Mouse (Mus musculus) neural tube, embryonic 15.5 days (tissue): ENCODE data around the gene Rab3ip. TPM values are rescaled to one million over a fixed set of nuclear protein-coding genes. Genes with fewer than 3 reads are reported as not detected.

Experiments used
- ATAC-seq: fragments of 200-750 bp; cut with Nextera tagmentation; 2 replicates; pipeline ENCODE4 v1.8.0; 2017; ENCODE audit warnings: mild to moderate bottlenecking, moderate TSS enrichment, moderate library complexity; ENCODE audit not compliant: low FRiP score
- H3K27ac ChIP-seq: fragments of 300-500 bp; sonication (generic); replicated peaks from 2 replicates; pipeline ENCODE4 v1.5.1; 2015; ENCODE audit warnings: mild to moderate bottlenecking, inconsistent platforms
- H3K27me3 ChIP-seq: fragments of 300-500 bp; sonication (generic); replicated peaks from 2 replicates; pipeline ENCODE4 v1.6.1; 2015; ENCODE audit warnings: inconsistent platforms
- H3K36me3 ChIP-seq: fragments of 300-500 bp; sonication (generic); 2 replicates; pipeline ENCODE4 v1.6.1; 2015; ENCODE audit warnings: inconsistent platforms
- H3K4me1 ChIP-seq: fragments of 300-500 bp; sonication (generic); 2 replicates; pipeline ENCODE4 v1.6.1; 2015; ENCODE audit warnings: inconsistent platforms
- H3K4me2 ChIP-seq: fragments of 300-500 bp; sonication (generic); 2 replicates; pipeline ENCODE4 v1.6.1; 2015; ENCODE audit warnings: inconsistent platforms, mild to moderate bottlenecking, moderate library complexity
- H3K4me3 ChIP-seq: fragments of 300-500 bp; sonication (generic); replicated peaks from 2 replicates; pipeline ENCODE4 v1.5.1; 2015; ENCODE audit warnings: mild to moderate bottlenecking, inconsistent platforms
- H3K9ac ChIP-seq: fragments of 300-500 bp; sonication (generic); replicated peaks from 2 replicates; pipeline ENCODE4 v1.6.1; 2015; ENCODE audit warnings: mild to moderate bottlenecking, inconsistent platforms
- H3K9me3 ChIP-seq: fragments of 300-500 bp; sonication (generic); replicated peaks from 2 replicates; pipeline ENCODE4 v1.6.1; 2016; ENCODE audit warnings: inconsistent platforms
- WGBS: fragments of 180-500 bp; shearing (Covaris S2); methylation state at CpG from one replicate; pipeline ENCODE4 v1.1.7; 2015; ENCODE audit warnings: mixed read lengths; 5-methylcytosine and 5-hydroxymethylcytosine counted together
- polyA plus RNA-seq: library from polyadenylated mRNA; unstranded; fragments of >200 nt; fragmentation: Nextera tagmentation; extraction: Ambion mirVana; gene quantifications from 2 replicates; pipeline ENCODE4 v1.2.1, GENCODE M21; 2015

Rab3ip gene
- polyA plus RNA-seq, 1 experiment from 2014 or later, result 54.6 TPM

DNA sequence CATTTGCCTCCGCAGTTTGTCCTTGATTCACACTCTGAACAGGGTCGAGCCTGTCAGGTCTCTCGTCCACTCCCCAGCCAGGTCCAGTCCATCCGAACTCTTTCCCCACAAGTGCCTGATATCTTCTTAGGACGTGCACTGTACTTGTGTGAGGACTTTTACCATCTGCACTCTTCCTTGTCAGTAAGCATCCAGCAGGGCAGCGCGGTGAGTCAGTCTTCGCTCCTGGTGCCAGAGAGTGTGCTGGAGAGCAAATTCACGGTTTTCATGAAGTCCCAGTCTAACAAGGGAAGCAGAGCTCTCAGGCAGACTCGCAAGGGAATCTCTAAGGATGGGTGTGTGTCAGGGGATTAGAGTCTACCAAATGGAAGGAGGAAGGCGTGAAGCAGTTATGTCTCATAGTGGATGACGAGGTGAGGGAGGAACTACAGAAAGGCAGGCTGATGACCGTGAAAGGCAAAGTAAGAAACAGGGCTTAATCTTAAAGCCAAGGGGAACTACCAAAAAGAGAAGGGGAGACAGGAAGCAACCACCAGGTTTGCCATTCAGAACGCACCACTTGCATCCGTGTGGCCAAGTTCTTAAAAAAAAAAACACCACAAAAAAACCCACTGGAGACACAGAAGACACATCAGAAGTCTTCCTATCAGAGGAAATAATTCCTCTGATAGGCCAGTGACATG is 18.9 kb downstream of the Rab3ip start:
- WGBS, result 91% methylated on average over 15 of the region's 15 CpGs
- Histone ChIP-seq H3K27me3 (no peaks in the 10 kb centered on the region), H3K4me1 (no peaks in the 10 kb centered on the region), H3K9ac (no peak overlapping the region), H3K36me3 (peaks cover 29% of the 10 kb centered on the region), H3K4me2 (no peak overlapping the region), H3K9me3 (no peaks in the 10 kb centered on the region), H3K27ac (no peak overlapping the region), H3K4me3 (no peak overlapping the region)
- ATAC-seq, result no peak

DNA sequence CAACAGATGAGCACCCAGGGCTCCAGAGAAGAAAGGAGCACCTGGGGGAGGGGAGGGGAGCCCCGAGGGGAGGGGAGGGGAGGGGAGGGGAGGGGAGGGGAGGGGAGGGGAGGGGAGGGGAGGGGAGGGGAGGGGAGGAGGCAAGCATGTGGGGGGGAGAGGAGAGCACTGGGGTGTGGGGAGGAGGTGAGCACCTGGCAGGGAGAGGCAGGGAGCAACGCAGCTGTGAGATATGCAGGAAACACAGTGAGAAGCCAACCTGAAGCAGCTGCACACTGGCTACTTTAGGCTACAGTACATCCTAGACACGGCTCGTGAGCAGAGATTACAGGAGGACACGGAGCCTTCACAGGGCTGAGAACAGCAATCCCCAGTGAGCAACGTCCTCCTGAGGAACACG is 19.6 kb downstream of the Rab3ip start:
- no peaks in the 10 kb centered on the region for H3K4me1 ChIP-seq
- H3K4me3 ChIP-seq, result no peak overlapping the region
- no peak overlapping the region for H3K4me2 ChIP-seq
- WGBS, result 82% methylated on average over 6 of the region's 7 CpGs
- ATAC-seq, result no peak
- no peaks in the 10 kb centered on the region for H3K27me3 ChIP-seq
- peaks cover 30% of the 10 kb centered on the region for H3K36me3 ChIP-seq
- no peak overlapping the region for H3K9ac ChIP-seq
- H3K27ac ChIP-seq, result no peak overlapping the region
- no peaks in the 10 kb centered on the region for H3K9me3 ChIP-seq

DNA sequence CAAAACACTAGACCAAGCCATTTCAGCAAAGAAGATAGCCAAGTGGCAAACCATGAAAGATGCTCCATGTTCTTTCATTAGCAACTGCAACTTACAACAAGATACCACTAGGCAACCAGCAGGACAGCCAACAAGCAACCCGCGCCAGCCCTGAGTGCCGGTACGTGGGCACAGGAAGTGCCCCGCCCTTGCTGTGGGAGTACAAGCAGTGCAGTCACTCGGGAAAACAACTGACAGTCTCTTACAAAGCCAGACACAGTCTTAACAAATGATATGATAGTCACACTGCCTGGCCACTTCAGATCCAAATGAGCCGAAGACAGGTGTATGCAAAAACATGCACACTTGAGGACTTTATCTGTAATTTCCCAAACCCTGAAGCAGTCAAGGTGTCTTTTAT is 20.1 kb downstream of the Rab3ip start:
- 83% methylated on average over 7 of the region's 7 CpGs for WGBS
- ATAC-seq, result no peak
- H3K4me3 ChIP-seq, result no peak overlapping the region
- H3K36me3 ChIP-seq, result peaks cover 31% of the 10 kb centered on the region
- no peak overlapping the region for H3K4me2 ChIP-seq
- no peak overlapping the region for H3K27ac ChIP-seq
- no peaks in the 10 kb centered on the region for H3K9me3 ChIP-seq
- no peak overlapping the region for H3K9ac ChIP-seq
- no peaks in the 10 kb centered on the region for H3K4me1 ChIP-seq
- no peaks in the 10 kb centered on the region for H3K27me3 ChIP-seq

DNA sequence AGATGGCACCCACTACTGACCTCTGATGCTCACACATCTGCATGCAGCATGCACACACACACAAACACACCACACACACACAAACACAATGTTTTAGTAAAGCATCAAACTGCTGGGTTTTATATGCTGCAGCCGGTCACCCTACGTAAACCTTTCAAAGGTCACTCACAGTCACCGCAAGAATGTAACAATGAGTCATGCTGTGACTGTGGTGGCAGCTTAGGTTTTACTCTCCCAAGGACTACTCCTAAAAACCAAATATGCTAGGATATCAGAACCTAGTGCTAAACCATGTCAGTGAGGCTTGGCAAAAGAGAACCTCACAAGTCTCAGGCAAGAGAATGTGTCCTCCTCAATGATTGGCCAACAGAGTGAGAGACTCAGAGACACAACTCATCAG is 21.7 kb downstream of the Rab3ip start:
- Histone ChIP-seq H3K36me3 (peaks cover 44% of the 10 kb centered on the region), H3K4me3 (no peak overlapping the region), H3K4me2 (no peak overlapping the region), H3K27me3 (no peaks in the 10 kb centered on the region), H3K9ac (no peak overlapping the region), H3K4me1 (no peaks in the 10 kb centered on the region), H3K9me3 (no peaks in the 10 kb centered on the region), H3K27ac (no peak overlapping the region)
- whole genome bisulfite sequencing, result 90% methylated on average over 3 of the region's 3 CpGs
- no peak for ATAC-seq

DNA sequence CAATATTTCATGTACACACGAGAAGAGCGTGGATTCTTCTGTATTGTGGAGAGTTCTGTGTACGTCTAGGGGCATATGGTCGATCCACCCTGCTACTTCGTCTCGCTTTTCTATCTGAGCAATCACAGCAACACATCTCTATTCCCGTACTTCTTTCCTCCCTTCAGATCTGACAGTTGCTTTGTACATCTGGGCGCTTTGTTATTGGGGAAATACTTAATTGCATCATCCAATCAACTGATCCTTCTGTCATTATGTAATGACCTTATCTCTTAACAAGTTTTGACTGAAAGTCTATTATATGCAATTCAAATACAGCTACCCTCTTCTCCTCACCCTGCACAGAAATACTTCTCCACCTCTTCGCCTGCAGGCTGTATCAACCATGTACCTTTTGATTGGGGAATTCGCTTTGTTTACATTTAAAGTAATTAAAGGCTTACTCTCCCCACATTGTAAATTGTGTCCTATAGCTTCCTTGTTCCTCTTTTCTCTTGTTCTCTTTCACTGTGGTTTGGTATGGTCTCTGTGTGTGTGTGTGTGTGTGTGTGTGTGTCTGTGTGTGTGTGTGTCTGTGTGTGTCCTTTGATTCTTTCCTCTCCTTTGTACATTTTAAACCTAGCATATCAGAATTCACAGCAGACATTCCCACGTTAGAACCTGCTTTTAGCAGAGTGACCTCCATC is 24.0 kb downstream of the Rab3ip start:
- Histone ChIP-seq H3K9ac (no peak overlapping the region), H3K9me3 (no peaks in the 10 kb centered on the region), H3K27me3 (no peaks in the 10 kb centered on the region), H3K27ac (no peak overlapping the region), H3K4me3 (no peak overlapping the region), H3K4me2 (no peak overlapping the region), H3K4me1 (no peaks in the 10 kb centered on the region), H3K36me3 (peaks cover 49% of the 10 kb centered on the region)
- no peak for ATAC-seq
- WGBS, result 89% methylated on average over 11 of the region's 11 CpGs

DNA sequence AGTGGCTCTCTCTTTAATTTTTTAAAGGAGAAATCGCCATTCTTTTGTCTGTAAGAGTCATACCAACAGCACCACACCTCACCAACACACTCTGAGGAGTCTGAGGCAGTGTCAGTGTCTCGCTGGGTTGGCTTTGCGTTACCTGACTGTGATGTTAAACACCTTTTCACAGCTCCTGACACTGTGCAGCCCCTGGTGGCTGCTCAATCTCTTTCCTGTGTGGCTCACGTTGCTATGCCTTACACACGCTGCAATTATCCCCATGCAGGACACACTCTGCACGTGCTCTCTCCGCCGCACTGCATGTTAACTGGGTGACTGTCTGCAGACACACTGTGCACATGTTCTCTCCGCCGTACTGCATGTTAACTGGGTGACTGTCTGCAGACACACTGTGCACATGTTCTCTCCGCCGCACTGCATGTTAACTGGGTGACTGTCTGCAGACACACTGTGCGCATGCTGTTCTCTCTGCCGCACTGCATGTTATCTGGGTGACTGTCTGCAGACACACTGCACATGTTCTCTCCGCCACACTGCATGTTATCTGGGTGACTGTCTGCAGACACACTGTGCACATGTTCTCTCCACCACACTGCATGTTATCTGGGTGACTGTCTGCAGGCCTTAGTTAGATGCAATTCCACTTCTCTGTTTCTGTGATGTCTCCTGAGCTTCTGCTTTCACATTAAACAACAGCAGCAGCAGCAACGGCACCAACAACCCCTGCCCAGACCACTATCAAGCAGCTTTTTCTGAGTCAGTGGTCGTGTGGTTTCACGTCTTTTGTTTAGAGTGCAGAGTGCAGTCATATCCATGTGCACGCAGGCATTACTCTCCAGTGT is 26.7 kb downstream of the Rab3ip start:
- no peak for ATAC-seq
- WGBS, result 93% methylated on average over 19 of the region's 19 CpGs
- H3K4me1 ChIP-seq, result no peaks in the 10 kb centered on the region
- H3K36me3 ChIP-seq, result peaks cover 44% of the 10 kb centered on the region
- H3K4me3 ChIP-seq, result no peak overlapping the region
- no peaks in the 10 kb centered on the region for H3K9me3 ChIP-seq
- no peak overlapping the region for H3K4me2 ChIP-seq
- H3K27me3 ChIP-seq, result no peaks in the 10 kb centered on the region
- H3K27ac ChIP-seq, result no peak overlapping the region
- H3K9ac ChIP-seq, result no peak overlapping the region

DNA sequence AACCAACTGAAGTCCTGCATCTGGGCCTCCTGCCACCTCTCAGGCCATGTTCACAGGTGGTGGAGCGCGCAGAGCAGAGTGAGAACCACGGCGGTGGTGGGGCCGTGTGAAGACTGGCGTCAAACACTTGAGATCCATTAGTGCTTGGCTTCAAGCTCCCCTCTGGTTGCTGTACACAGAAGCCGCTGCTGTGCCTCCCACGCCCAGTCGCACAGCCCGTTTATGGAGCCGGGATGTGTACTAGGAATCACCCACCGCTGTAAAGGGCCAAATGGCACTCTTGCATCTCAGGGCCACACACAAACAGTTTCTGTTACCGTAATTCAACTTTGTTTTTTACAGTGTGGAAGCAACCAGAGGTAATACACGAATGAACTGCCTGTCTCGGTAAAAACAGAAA is 28.4 kb downstream of the Rab3ip start:
- H3K9me3 ChIP-seq, result no peaks in the 10 kb centered on the region
- no peaks in the 10 kb centered on the region for H3K4me1 ChIP-seq
- no peak overlapping the region for H3K9ac ChIP-seq
- no peaks in the 10 kb centered on the region for H3K27me3 ChIP-seq
- 90% methylated on average over 15 of the region's 15 CpGs for WGBS
- peaks cover 45% of the 10 kb centered on the region for H3K36me3 ChIP-seq
- H3K4me2 ChIP-seq, result no peak overlapping the region
- no peak overlapping the region for H3K27ac ChIP-seq
- ATAC-seq, result no peak
- H3K4me3 ChIP-seq, result no peak overlapping the region

DNA sequence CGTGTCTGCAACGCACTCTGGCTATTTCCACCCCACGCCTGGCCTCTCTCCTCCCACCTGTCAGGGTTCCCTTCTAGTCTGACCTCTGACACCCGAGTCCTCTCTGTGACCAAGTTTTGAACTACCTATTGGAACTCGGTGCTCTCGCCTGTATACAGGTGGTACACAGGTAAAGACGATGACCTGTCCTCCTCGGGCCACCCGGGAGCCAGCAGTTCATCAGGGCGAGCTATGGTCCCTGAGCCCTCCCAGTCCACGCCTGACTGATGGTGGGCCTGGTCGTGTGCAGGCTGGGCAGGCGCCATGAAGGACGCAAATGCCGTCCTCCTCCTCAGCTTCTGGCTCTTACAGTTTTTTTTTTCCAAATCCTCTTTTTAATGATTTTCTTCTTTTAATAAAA is 29.2 kb downstream of the Rab3ip start:
- WGBS, result 92% methylated on average over 15 of the region's 15 CpGs

DNA sequence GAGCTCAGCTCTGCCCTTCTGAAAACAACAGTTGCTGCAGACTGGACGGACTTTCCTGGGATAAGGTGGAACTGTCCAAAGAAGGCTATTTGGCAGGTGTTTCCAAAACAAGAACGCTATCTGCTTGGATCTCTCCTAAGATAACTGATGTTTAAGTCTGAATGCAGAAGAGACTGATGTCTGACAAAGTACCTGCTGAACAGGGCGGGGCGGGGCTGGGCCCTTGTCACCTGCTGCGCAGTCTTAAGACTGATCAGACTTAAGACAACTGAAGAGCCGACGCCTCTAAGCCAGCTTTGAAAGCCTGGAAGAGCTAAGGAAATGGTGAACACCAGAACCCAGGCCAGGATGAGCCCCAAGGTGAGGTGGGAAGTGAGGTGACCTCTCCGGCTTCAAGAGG is 29.9 kb downstream of the Rab3ip start:
- H3K4me3 ChIP-seq, result no peak overlapping the region
- H3K9ac ChIP-seq, result no peak overlapping the region
- H3K27me3 ChIP-seq, result no peaks in the 10 kb centered on the region
- H3K36me3 ChIP-seq, result peaks cover 31% of the 10 kb centered on the region
- ATAC-seq, result no peak
- no peak overlapping the region for H3K4me2 ChIP-seq
- 96% methylated on average over 8 of the region's 8 CpGs for WGBS
- no peak overlapping the region for H3K27ac ChIP-seq
- H3K9me3 ChIP-seq, result no peaks in the 10 kb centered on the region
- no peaks in the 10 kb centered on the region for H3K4me1 ChIP-seq

More for the DNA sequence above, 29.2 kb downstream of the Rab3ip start:
- H3K9ac ChIP-seq, result no peak overlapping the region
- no peak overlapping the region for H3K27ac ChIP-seq
- H3K9me3 ChIP-seq, result no peaks in the 10 kb centered on the region
- H3K4me1 ChIP-seq, result no peaks in the 10 kb centered on the region
- peaks cover 37% of the 10 kb centered on the region for H3K36me3 ChIP-seq
- no peak overlapping the region for H3K4me2 ChIP-seq
- ATAC-seq, result no peak
- H3K27me3 ChIP-seq, result no peaks in the 10 kb centered on the region
- H3K4me3 ChIP-seq, result no peak overlapping the region

DNA sequence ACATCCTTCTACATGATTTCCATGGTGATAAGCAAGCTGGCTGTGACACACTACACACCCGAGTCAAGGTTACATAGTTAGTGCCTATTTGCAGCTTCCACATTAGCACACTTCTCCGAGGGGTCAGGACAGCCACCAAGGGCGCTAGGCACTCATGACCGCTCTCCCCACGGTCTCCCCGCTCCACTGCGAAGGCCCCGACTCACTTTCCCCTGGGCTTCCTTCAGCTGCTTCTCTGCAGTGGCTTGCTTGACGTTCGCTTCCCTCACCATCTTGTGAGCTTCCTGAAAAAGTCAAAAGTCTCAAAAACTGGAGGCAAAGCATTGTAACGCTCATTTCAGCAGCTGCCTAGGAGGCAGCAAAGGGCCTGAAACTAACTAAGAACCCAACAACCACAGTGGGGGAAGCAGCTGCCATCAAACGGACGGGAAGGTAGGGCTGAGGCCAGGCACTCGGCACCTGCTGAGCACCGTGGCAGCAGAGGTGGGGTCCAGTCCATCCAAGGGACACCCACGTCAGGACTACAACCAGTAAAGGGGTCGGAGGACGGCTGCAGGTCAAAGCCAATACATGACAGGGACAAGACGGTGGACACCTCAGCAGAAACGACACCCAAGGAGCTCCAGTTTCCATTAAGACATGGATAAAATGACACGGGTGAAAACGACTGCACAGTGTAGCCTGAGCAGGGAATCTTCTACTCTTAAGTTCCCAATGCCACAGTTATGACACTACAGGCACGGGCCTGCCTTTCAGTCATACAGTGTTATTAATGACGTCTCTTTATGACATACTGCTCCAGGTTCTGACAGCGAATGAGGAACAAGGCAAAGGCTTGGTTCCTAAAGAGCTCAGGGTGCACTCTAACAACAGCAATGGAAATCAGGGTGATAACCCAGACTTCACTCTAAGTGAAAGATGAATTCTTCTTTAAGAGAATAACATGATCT is 30.9 kb downstream of the Rab3ip start:
- Histone ChIP-seq H3K9me3 (no peaks in the 10 kb centered on the region), H3K27ac (no peak overlapping the region), H3K36me3 (peaks cover 30% of the 10 kb centered on the region)

DNA sequence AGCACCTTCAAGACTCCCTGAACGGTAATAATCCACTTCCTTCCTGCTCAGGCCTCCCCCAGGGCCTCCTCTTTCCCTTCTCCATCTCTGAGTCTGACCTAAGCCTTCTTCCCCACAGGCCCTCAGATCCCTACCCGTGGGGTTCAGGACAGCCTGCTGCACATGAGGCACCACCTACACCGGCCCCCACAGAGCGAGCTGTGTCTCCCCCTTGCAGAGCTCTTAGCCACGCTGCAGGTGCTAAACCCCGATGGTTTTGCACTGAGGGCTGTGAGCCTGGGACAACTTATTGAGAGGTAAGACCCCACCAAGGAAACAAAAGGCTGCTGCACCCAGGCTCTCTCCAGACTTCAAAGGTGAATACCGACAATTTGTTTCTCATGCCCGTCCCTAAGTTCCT is 34.0 kb downstream of the Rab3ip start:
- no peaks in the 10 kb centered on the region for H3K4me1 ChIP-seq
- 86% methylated on average over 8 of the region's 8 CpGs for WGBS
- no peak overlapping the region for H3K4me3 ChIP-seq
- H3K27me3 ChIP-seq, result no peaks in the 10 kb centered on the region
- ATAC-seq, result no peak
- H3K36me3 ChIP-seq, result peaks cover 31% of the 10 kb centered on the region
- no peak overlapping the region for H3K27ac ChIP-seq
- H3K4me2 ChIP-seq, result no peak overlapping the region
- no peaks in the 10 kb centered on the region for H3K9me3 ChIP-seq
- H3K9ac ChIP-seq, result no peak overlapping the region

More for the DNA sequence above, 30.9 kb downstream of the Rab3ip start:
- no peaks in the 10 kb centered on the region for H3K4me1 ChIP-seq
- H3K27me3 ChIP-seq, result no peaks in the 10 kb centered on the region
- no peak for ATAC-seq
- 87% methylated on average over 25 of the region's 25 CpGs for WGBS
- H3K9ac ChIP-seq, result no peak overlapping the region
- H3K4me3 ChIP-seq, result no peak overlapping the region
- no peak overlapping the region for H3K4me2 ChIP-seq
